Mouse (Mus musculus) adrenal gland, adult (tissue): ENCODE measurements around the gene Cnksr1.

Experiments
- DNase-seq, 2 experiments: peaks; one replicate each; pipeline ENCODE4 v3.0.0; 2022 to 2023; ENCODE audit warnings: low spot score in 1 of 2; ENCODE audit not compliant: inconsistent age in 2 of 2

Cnksr1 gene

DNA sequence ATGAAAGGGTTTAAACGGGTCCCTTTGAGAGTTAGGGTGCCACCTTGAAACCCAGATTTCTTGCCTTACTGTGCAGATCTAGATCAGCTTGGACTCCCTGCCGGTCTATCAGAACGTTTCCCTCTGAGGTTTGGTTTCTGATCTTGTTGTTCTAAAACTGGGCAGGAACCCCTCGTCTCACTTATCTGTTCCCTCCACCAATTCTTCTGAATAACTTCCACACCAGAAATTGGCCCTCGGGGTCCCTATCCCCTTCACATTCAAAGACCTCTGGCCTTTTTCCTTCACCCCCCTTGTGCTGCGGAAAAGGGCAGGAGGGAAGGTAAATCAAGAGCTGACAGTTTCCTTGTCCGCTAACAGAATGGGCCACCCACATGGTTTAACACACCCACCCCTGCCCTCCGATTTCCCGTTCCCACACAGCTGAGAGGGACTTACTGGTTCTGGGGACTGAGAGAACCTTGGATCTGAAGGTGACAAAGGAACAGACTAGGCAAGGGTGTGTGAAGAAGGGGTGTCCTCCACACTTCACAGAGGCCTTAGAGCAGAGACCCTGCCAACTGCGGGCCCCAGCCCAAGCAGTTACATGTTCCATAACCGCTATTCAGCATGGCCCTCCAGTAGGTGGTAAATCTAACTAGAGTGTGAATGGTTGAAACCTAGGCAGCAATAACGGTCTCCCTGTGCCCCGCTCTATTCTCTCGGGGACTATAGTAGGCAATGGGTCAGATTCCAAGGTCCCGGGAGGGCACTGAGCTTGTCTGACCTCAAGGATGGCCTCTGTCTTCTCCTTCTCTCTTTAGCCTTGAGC lies 14.9 kb upstream of the Cnksr1 start:
- peak in 1 of 2 experiments; percentile 62 for DNase-seq

DNA sequence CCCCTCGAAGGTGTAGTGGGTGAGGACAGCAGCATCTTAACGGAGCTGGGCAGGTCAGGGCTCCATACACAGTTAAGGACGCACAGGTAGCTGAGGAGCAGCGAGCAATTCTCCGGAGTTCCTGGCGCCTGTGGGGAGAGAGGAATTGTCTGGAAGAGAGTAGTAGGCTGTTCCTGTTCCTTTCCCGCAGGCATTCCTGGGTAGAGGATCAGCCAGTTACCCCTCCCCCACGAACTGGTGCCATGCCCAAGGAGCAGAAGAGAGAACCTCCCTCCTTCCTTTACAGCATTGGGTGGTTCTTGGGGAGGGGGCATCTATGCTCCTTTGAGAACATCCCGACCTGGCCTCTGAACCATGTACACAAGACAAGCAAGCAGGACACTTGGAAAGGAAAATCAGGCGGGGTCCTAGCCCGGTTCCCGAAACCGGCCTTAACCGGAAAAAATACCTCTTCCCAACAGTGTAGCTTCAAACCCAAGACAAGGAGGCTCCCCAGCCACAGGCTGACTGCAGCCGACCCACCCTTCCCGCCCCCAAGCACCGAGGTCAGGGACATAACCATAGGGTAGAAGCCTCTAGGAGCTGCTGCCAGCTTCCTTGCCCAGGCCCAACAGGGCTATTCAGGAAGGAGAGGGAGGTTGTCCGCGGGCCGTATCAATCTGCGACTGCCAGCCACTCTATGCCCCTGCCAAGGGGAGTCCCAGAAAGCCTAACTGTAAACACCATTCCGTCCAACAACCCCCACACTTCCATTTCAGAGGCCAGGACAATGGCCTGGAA lies 14.1 kb upstream of the Cnksr1 start:
- no peak for DNase-seq

- DNase-seq: peak in 1 of 2 experiments; percentile 62
These were observed 13.3 kb upstream of the Cnksr1 start for GRCm38 (mm10) chr4:134251241-134252130.

- DNase-seq: no peak
These were observed 12.7 kb upstream of the Cnksr1 start for GRCm38 (mm10) chr4:134250930-134251240.

DNA sequence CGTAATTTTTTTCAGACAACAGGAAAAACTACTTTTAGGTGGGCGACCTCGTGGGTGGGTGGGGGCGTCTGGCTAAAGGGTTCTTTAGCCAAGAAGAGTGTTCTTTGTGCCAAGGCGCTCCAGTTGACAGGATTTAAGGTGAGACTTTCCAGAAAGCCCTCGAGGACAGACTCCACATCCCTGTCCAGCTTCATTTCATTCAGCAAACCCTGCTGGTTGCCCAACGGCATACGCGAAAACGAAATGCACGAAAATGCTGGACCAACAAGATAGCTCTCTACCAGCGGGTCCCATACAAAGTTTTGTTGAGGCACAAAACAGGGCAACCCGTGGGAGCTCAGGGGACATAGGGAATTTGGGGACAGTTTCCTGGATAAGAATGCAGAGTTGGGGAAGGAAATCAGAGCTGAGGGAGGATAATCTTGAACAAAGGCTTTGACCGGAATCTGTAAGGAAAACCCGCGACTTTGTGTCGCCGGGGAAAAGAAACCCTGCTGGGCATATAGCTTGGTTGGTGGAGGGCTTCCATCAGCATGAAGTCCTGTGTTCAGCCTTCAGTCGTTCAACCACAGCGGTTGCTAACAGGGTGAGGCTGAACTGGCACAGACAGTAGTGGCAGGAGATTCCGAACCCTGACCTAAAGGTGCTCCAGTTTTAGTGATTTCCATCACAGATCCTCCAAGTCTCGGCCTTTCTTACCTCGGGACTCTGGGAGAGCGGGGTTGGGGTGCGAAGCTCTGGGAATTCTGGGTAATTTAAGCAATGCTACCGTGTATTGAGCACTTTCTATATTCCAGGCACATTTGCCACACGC lies 12.1 kb upstream of the Cnksr1 start:
- no peak for DNase-seq

DNA sequence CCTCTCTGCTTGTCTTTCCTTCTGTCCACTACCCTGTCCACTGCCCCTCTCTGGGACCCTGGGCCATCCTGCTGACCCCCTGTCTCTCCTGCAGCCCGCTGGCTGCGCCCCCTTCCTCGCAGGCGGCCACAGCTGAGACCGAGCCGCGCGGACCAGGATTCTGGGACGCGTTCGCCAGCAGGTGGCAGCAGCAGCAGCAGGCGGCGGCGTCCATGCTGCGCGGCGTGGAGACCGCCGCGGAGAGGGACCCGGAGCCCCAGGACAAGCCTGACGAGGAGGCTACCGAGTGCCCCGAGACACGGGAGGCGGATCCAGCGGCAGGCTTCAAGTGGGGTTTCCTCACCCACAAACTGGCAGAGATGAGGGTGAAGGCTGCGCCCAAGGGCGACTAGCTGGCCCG lies 11.5 kb upstream of the Cnksr1 start:
- DNase-seq: peak; percentile 67 to 87

DNA sequence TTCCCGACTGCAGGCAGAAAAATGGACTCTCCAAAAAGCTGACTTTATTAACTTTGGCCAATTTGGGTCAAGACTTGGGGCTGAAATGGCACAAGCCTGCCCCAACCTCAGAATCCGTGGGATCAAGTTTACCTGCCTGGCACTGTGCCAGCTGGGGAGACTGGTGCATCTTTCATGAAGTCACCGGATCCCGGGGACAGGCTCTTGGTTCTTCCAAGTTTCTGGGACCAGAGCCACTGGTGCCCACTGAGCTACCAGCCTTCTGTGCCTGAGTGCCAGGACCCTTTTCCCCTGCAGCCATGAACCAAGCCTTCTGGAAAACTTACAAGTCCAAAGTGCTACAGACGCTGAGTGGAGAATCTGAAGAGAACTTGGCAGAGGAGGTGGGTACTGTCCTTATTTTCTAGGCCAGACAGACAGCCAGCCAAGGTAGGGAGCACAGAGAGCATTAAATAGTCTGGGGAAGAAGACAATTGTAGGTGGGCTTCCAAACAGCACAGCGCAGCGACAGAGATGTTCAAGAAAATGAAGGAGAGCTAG lies 8.6 kb upstream of the Cnksr1 start, which contains the start of gene Gm30191:
Gm30191 (plus strand) TSS at position 217 of the 540 bp plus-strand sequence.
- DNase-seq: no peak

- DNase-seq: no peak
These were observed 8.1 kb upstream of the Cnksr1 start for GRCm38 (mm10) chr4:134246256-134246655.

- DNase-seq: peak; percentile 95 to 99
These were observed 7.1 kb upstream of the Cnksr1 start, which contains the start of gene Zfp593 for GRCm38 (mm10) chr4:134245148-134245843. Zfp593 (minus strand) TSS chr4:134245592.

DNA sequence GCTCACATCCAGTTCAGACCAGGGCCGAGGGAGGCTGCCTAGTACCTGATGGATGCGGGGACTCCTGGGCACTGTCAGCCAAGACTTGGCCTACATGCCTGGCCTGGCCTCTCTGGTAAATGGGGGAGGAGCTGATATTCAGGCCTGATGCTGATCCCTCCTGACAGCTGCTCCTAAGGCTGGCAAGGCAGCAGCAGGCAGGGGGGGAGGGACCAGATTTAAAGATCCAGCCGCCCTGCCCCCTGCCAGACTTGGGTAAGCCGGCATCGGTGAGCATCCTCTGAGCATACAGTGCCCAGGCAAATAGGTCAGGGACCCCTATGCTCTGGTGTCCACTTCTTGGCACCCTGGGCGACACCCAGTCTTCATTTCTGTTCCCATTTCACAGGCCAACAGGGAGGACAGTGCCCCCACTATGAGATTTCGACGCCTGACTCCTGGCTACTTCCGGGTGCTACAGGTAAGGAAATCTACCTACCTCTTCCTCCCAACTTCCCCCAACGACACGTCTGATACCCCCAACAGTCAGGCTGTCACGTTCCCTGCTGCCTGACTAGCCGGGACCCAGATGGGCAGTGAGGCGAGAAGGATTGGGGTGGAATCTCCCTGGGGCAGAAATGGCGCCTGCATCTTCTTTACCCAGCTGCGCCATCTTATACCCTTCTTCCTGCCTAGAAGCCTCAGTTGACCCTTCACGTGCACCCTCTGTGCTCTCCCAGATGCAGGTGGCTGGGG lies 5.5 kb upstream of the Cnksr1 start, which contains the start of gene E130218I03Rik:
E130218I03Rik (plus strand) TSS at position 147 of the 735 bp plus-strand sequence.
- DNase-seq: no peak

- no peak for DNase-seq
These were observed 487 bp upstream of the Cnksr1 start for GRCm38 (mm10) chr4:134238686-134239085.

DNA sequence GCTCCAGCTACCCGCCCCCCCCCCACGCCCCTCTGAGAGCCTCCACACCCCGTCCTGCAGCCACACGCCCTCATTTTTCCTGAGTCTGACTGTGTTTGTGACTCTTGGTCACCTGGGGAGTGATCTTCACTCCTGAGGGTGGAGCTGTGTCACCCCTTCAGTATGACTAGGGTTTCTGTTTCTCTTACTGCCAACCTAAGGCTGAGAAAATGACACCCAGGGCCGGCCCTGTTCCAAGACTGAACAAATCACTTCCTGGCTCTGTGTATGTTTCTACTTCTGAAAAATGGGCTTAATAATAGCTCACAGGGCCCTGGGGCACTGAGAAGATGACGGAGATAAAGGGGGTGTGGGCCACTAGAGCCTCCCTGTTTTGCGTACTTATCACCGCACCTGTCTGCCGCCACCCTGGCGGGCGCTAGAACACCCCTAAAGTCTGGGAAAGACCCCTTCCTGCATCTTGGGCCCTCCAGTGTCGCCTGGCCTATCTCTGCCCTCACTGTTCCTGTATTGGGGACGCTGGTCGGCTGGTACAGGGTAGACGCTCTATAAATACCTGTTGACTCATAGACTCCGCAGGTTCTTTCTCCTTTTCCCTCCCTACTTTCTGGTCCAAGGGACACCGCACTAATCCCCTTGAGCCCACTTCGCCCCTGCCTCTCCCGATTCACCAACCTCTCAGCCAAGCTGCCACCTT lies 469 bp downstream of the Cnksr1 start:
- DNase-seq: no peak

DNA sequence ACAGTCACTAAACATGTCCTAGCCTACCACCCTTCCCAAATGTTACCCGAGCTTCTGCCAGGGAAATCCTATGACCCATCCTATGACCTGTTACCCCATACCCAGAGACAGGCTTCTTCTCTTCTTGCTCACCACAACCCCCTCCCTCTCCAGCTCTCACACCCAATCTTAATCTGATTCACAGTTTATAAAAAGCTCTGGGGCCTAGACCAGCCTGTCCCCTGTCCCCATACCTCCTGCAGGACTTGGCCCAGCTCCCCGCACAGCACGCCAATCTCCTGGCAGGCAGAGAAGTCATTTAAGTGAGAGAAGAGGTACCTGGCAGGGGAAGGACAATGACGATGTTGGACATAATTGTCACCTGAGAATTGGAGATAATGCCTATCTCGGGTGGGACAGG lies 3.3 kb downstream of the Cnksr1 start:
- DNase-seq: no peak

DNA sequence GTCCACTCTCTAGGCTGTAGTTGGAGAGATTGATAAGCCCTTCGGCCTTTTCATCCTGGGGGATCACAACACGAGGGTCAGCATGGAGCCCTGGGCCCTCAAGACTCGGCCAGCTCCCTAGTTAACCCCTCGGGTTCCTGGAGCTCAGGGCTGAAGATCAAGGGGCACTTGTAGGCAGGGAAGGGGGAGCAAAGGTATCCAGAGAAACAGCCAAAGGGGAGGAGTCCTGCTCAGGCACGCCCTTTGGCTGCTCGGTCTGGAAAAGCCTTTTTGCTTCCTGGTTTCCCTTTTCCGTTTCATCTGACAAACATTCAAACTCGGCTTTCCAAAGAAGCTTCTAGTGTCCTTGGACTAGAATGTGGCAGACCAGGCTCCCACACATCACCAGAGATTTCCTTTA lies 7.8 kb downstream of the Cnksr1 start:
- DNase-seq: no peak

GRCm38 (mm10) chr4:134227194-134227593 lies 11.0 kb downstream of the Cnksr1 start, which contains the start of gene Catsper4:
Catsper4 (minus strand) TSS chr4:134227383.
- no peak for DNase-seq

DNA sequence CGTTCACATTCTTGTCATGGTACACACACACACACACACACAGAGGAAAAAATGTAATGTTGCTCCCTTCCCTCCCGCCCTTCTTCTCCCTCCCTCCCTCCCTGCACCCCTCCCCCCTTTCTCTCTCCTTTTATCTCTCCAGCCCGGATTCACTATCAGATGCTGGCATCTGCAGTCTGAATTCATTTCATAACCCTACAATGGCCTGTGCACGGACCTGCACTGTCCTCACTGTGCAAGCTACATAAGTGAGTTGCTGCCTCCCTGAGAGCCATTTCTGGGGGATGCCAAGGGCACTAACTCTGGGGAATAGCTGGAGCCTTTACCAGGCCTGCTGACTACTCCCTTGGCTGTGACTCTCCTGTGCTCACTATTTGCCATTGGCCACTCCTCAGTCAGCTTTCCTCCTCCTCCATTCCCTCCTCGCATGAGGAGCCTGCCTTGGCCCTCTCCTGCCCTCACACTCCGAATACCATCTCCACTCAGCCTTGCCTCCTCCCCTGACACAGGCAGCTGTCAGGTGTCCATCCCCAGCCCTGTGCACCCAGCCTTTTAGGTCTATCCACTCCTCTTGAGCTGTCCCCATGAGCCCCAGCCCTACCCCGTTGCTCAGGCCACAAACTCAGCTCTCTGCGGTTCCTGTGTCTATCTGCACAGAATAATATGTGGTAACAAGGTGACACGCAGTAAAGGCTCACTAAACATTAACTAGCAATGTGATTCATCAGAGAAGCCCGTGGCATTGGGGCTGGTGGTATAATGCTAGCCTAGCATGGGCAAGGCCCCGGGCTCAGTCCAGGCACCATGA lies 15.2 kb downstream of the Cnksr1 start:
- no peak for DNase-seq

GRCm38 (mm10) chr4:134206488-134207053 lies 31.6 kb downstream of the Cnksr1 start:
- DNase-seq: peak; percentile 12 to 59
